Mouse (Mus musculus): ENCODE measurements around the gene Galk2.

Gene Galk2

GRCm38 (mm10) chr2:125896355-125896754, 37.4 kb downstream of the Galk2 start:
- DNase-seq (ENCODE audit: extremely low read depth, insufficient read length, low spot score), result no peak

GRCm38 (mm10) chr2:125900797-125901410, 42.0 kb downstream of the Galk2 start:
- peak; percentile 49 for DNase-seq (ENCODE audit: extremely low read depth, insufficient read length, low spot score)

- no peak for DNase-seq (ENCODE audit: extremely low read depth, insufficient read length, low spot score)
Observed at GRCm38 (mm10) chr2:125901426-125901825, 42.5 kb downstream of the Galk2 start.

GRCm38 (mm10) chr2:125906407-125907066, 47.6 kb downstream of the Galk2 start:
- no peak for DNase-seq (ENCODE audit: extremely low read depth, insufficient read length, low spot score)

GRCm38 (mm10) chr2:125907580-125908255, 48.8 kb downstream of the Galk2 start:
- no peak for DNase-seq (ENCODE audit: extremely low read depth, insufficient read length, low spot score)

- no peak for DNase-seq (ENCODE audit: extremely low read depth, insufficient read length, low spot score)
Observed at GRCm38 (mm10) chr2:125914167-125914566, 55.3 kb downstream of the Galk2 start.

- DNase-seq (ENCODE audit: extremely low read depth, insufficient read length, low spot score), result no peak
Observed at GRCm38 (mm10) chr2:125914713-125915112, 55.8 kb downstream of the Galk2 start.

GRCm38 (mm10) chr2:125916652-125917296, 57.9 kb downstream of the Galk2 start:
- DNase-seq (ENCODE audit: extremely low read depth, insufficient read length, low spot score), result no peak

GRCm38 (mm10) chr2:125917297-125917679, 58.4 kb downstream of the Galk2 start:
- DNase-seq (ENCODE audit: extremely low read depth, insufficient read length, low spot score), result no peak

GRCm38 (mm10) chr2:125921273-125921672, 62.4 kb downstream of the Galk2 start:
- DNase-seq (ENCODE audit: extremely low read depth, insufficient read length, low spot score), result no peak

- DNase-seq (ENCODE audit: extremely low read depth, insufficient read length, low spot score), result no peak
Observed at GRCm38 (mm10) chr2:125922149-125922548, 63.2 kb downstream of the Galk2 start.

GRCm38 (mm10) chr2:125922877-125923276, 64.0 kb downstream of the Galk2 start:
- DNase-seq (ENCODE audit: extremely low read depth, insufficient read length, low spot score), result peak; percentile 80

GRCm38 (mm10) chr2:125923346-125923745, 64.4 kb downstream of the Galk2 start:
- DNase-seq (ENCODE audit: extremely low read depth, insufficient read length, low spot score), result no peak

GRCm38 (mm10) chr2:125924554-125924953, 65.6 kb downstream of the Galk2 start:
- DNase-seq (ENCODE audit: extremely low read depth, insufficient read length, low spot score), result no peak

GRCm38 (mm10) chr2:125925081-125925480, 66.2 kb downstream of the Galk2 start:
- DNase-seq (ENCODE audit: extremely low read depth, insufficient read length, low spot score), result no peak

- DNase-seq (ENCODE audit: extremely low read depth, insufficient read length, low spot score), result no peak
Observed at GRCm38 (mm10) chr2:125929396-125929795, 70.5 kb downstream of the Galk2 start.

GRCm38 (mm10) chr2:125929872-125930271, 71.0 kb downstream of the Galk2 start:
- peak; percentile 78 for DNase-seq (ENCODE audit: extremely low read depth, insufficient read length, low spot score)

GRCm38 (mm10) chr2:125931193-125931592, 72.3 kb downstream of the Galk2 start:
- no peak for DNase-seq (ENCODE audit: extremely low read depth, insufficient read length, low spot score)

- DNase-seq (ENCODE audit: extremely low read depth, insufficient read length, low spot score), result peak; percentile 39
Observed at GRCm38 (mm10) chr2:125932734-125933133, 73.8 kb downstream of the Galk2 start.

- DNase-seq (ENCODE audit: extremely low read depth, insufficient read length, low spot score), result peak; percentile 73
Observed at GRCm38 (mm10) chr2:125933977-125934376, 75.1 kb downstream of the Galk2 start.

- no peak for DNase-seq (ENCODE audit: extremely low read depth, insufficient read length, low spot score)
Observed at GRCm38 (mm10) chr2:125936396-125936795, 77.5 kb downstream of the Galk2 start.

All from 3134 (cell line).